16 mouse cellular contexts compared by ENCODE assay signal in the genomic region with DNA sequence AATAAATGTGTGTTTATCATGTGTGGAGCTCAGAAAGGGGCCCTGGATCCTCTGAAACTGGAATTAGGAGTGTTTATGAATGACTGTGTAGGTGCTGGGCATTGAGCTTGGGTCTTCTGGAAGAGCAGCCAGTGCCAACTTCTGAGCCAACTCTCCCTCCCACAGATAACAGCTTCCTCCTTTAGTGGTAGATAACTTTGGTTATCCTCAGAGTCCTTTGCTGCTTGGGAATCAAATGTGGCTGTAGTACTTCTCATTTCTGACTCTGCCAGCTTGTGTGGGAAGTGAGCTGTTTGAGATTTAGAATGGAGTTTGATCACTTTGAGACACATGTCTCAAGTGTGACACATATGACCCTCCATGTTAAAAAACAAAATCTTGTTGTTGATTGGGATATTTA.
"Had no signal": no experiment of that assay in that cellular context is flagged by ENCODE, and none has a peak within 500 bp of the region (broad histone marks: within the 10 kb centered on the region; RNA-seq: fewer than 3 reads in every experiment).

No protein-coding gene starts in this region.

- H3K27me3 ChIP-seq: lung, embryonic 15.5 days; megakaryocyte, embryonic 14.5 days; midbrain, embryonic 13.5 days; midbrain, embryonic 15.5 days; neural tube, embryonic 12.5 days; stomach, embryonic 15.5 days had no signal

- ATAC-seq: liver, postnatal 0 days; lung, postnatal 0 days; midbrain, embryonic 13.5 days; midbrain, embryonic 15.5 days had no signal

- H3K4me3 ChIP-seq: lung, embryonic 15.5 days; megakaryocyte, embryonic 14.5 days; midbrain, embryonic 13.5 days; midbrain, embryonic 15.5 days; neural tube, embryonic 12.5 days; stomach, embryonic 15.5 days had no signal

- H3K27ac ChIP-seq: lung, embryonic 15.5 days; midbrain, embryonic 13.5 days; midbrain, embryonic 15.5 days; neural tube, embryonic 12.5 days; stomach, embryonic 15.5 days; stomach, postnatal 0 days had no signal

- H3K4me1 ChIP-seq: lung, embryonic 15.5 days; midbrain, embryonic 13.5 days; midbrain, embryonic 15.5 days; neural tube, embryonic 12.5 days; stomach, embryonic 15.5 days had no signal

- H3K9me3 ChIP-seq: lung, embryonic 15.5 days; megakaryocyte, embryonic 14.5 days; midbrain, embryonic 13.5 days; midbrain, embryonic 15.5 days; neural tube, embryonic 12.5 days; stomach, embryonic 15.5 days had no signal

- DNase-seq: liver, postnatal 0 days; lung, adult 2 months; lung, postnatal 14 days; lung, postnatal 4 days; right cerebral cortex, postnatal 14 days; thymus, adult 2 months; thymus, postnatal 25 days; thymus, postnatal 4 days had no signal

- H3K9ac ChIP-seq: liver, postnatal 0 days; lung, embryonic 15.5 days; midbrain, embryonic 13.5 days; midbrain, embryonic 15.5 days; neural tube, embryonic 12.5 days; stomach, embryonic 15.5 days had no signal
